Mouse (Mus musculus): Measurements from ENCODE around the gene Gabarapl1.
"Not testable (repeated sequence)": the region's sequence is repeated elsewhere in the genome, so short reads cannot be mapped to it uniquely, and the experiment has no call there.

Gene Gabarapl1

DNA sequence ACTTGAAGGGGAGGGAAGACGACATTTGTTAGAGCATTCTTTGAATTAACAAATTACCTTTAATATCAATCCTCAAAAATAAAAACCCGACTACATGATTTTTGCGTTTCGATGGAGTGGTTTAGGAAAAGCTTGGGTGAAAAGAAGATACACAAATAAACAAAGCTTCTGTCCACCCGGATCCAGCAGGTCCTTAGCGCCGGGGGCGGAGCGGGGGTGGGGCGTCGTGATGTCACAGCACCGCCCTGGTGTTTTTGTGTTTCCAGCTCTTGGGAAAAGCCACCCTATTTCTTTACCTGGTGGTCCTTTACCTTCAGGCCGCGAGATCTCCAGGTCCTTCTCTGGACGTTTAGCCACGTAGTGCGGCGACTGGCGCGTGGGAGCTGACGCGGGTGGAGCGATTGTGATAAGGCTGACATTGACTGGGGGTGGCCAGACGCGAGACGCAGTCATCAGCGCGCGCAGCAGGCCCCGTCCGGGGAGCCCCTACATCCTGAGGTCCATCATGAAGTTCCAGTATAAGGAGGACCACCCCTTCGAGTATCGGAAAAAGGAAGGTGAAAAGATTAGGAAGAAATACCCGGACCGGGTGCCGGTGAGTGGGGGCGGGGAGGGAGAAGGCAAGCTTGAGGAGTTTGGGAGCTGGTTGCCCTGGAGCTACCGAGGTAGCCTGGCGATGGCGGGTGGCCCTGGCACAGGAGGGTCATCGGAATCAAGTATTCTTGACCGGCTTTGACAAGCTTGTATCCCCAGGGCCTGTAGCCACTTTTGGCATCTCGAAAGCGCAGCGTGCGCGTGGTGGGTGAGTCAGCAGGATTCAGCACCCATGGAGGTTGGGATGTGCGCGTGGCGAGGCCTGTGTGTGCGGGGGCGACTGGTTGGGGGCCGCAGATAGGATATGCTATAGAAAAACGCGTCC, at the start of gene Gabarapl1:
Gene Gabarapl1, plus strand, starts transcription at position 219 of the 919 bp plus-strand sequence.
- peak; percentile 86 to 88 for DNase-seq

DNA sequence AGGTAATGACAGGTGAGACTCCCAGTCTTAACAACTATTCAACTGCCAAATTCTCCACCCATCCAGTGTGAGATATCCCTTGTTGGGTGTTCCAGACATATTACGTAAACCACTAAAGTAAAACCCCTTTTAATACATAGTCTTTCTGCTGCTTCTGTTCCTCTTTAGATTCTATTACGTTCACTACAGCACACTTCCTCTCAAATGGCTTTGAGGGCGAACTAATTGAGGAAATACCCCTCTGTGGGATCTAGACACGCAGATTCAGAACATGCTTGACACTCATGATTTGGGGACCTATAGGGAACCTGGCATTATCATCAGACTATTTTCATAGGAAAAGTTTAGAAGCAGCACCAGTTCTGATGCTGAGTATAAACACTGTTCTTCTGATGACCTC, 38.0 kb upstream of the Gabarapl1 start:
- no peak for DNase-seq

GRCm38 (mm10) chr6:129497345-129498218, 35.4 kb upstream of the Gabarapl1 start:
- no peak for DNase-seq

GRCm38 (mm10) chr6:129499516-129499915, 33.4 kb upstream of the Gabarapl1 start:
- DNase-seq: not testable (repeated sequence)

- no peak for DNase-seq
Measured at GRCm38 (mm10) chr6:129503471-129503870, 29.5 kb upstream of the Gabarapl1 start.

GRCm38 (mm10) chr6:129507024-129507423, 25.9 kb upstream of the Gabarapl1 start, which contains the start of gene Olr1:
TSS of gene Olr1 (minus strand) at chr6:129507165.
- DNase-seq: no peak

DNA sequence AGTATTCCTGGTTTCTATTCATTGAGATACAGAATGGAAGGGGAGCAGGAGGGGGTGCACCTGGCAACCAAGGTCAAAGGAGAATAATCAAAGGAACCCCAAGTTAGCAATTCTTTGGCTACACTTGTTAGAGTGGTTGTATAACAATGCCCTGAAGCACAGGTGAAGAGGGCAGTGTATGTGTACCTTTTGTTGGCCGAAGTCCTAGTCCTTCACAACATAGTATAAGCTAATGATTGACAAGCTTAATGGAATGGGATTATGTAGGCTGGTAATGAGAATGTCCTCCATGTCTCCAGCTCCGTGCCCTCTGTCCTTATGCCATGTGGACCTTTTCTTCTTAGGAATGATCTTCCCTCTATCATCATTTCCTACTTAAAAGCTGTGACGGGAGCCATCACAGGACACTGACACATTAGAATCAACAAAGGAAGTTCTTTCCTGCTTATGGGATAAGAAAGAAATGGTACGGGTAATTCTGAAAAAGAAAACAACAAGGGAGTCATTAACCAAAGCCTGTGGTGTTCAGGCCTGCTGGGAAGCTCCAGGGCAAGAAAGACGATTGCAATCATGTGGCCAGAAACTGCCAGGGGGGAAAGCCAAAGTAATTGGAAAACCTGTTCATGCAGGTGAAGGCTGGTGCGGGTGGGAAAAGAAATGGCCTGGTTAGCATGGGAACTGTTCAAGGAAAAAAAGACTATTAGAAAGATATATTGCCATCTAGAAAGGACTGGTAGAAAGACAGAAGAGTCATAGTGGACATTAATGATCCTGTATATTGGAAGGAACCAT, 22.6 kb upstream of the Gabarapl1 start:
- DNase-seq: no peak

- DNase-seq: no peak
Measured at GRCm38 (mm10) chr6:129512367-129512766, 20.6 kb upstream of the Gabarapl1 start, which contains the start of gene Tmem52b. TSS of gene Tmem52b (plus strand) at chr6:129512555.

GRCm38 (mm10) chr6:129512868-129513267, 20.1 kb upstream of the Gabarapl1 start:
- no peak for DNase-seq

DNA sequence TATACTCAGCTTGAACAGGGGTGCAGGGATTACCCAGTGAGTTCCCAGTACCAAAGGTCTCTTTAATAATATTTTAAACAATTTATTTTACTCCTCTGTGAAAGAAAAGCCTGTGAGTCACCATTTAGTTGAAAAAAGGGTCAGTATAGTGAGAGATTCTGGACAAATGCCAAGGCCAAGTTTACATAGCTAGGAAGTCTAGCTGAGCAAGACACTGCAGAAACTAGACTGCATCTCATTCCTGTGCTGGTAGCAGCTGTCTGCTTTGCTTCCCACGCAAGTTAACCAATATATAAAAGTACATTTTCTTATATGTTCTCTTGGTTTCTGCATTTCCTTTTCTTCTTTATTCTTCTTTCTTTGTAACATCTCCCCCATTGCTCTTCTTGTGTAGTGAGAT, 19.6 kb upstream of the Gabarapl1 start:
- no peak for DNase-seq

DNA sequence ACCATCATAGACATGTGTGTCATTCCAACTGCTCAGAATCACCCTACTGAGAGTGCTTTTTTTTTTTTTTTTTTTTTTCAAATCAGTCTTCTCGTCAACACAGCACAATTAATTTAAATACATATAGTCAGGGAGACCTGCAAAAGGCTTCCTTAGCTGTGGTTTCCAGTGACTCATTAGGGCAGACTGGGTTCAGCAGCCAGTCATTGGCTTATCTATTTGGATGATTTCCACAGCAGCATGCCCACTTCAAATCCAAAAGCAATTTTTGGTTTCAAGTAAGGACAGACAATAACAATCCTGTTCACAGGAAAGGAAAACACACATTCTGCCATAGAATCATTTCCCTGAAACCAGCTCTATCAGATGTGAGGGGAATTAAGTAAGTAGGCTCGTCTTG, 18.6 kb upstream of the Gabarapl1 start:
- DNase-seq: no peak

DNA sequence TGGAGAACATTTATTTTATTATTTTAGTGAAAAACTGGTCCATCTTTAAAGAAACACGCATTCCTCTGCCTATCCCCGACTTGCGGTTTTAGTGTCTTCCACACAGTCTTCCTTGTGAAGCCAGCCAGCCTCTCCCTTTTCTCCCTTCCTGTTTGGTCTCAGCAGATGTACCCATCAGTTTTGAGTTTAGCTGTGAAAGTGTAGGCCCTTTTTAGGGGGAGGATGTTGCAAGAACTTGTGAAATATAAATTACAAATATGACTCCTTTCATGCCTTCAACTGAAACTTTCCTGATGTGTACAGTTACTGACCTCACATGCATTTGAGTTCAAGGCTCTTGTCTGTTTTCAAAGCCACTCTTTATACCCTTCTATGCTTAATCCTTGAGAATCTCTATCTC, 17.9 kb upstream of the Gabarapl1 start:
- no peak for DNase-seq

DNA sequence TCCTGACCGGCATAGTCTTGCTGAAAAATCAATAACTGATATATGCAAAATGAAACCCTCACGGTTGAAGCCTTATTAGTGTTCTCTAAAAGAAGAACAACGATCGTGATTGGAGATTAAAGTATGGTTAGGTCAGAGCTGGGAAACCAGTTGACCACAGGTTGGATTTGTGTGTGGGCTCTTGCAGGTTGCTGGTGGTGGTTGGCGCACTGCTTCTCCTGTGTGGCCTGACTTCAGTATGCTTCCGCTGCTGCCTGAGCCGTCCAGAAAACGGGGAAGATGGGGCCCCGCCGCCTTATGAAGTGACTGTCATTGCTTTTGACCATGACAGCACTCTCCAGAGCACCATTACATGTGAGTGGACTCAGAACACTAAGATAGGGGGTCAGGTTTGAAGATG, 16.6 kb upstream of the Gabarapl1 start:
- no peak for DNase-seq

DNA sequence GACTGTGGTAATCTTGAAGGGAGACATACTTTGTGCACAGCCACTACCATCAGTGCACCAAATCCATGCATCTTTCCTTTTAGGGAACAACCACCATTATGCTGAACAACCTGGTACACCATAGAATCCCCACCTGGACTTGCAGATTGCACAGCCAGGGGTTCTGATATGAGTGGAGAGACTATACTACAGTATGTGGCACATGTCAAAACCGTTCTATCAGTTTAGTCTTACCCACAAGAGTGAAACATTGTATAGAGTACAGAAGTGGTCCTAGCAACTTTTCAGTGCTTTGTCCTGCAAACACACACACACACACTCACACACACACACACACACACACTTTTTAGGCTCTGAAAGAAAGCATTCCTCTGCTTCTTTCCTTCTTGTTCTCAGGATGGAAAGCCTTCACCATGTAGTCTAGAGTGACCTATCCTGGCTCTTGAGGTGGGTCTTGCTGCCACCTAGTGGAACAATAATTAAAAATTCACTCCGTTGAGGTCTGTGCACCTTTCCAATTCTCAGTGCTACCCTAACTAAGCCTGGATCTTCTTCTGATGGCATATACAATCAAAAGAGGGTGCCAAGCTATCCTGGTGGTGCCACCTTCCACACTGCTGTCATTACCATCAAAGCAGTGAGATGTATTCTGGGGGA, 15.1 kb upstream of the Gabarapl1 start:
- peak in 1 of 2 experiments; percentile 34 for DNase-seq

DNA sequence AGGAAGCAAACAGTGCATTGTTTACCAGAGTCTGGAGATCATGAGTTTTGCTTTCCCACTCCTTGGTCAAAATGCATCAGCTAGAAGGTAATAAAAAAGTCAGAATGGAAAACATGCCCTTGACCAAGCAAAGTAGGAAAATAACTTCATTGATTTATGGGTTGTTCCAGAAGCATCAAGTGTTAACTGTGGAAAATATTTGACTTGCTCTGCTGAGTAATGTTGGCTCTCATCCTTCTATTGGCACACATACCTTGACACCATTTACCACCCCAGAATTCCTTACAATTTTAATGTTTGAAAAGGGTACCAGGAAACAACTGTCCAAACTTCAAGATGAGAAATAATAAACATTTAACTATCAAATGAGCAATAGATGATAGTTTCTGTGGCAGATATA, 6.9 kb upstream of the Gabarapl1 start:
- DNase-seq: no peak

- DNase-seq: no peak
Measured at GRCm38 (mm10) chr6:129527416-129527815, 5.5 kb upstream of the Gabarapl1 start.

GRCm38 (mm10) chr6:129529605-129530004, 3.4 kb upstream of the Gabarapl1 start:
- no peak for DNase-seq

- no peak for DNase-seq
Measured at GRCm38 (mm10) chr6:129530261-129530660, 2.7 kb upstream of the Gabarapl1 start.

DNA sequence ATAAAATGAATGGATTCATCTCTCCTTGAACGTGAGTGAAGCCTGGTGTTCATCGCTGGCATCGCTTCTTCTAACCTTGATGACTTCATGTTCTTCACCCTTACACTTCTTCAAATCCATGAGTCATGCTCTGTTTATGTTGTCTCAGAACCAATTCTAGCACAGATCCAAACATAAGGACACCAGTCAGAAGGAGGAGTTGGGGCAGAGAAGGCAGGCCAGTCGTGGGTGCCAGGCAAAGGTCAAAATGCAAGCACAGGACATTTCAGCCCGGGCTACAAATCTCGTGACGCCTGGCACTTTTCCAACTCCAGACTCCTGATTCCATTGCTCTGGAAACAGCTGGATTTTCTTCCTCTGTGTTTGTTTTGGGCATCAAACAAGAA, 411 bp upstream of the Gabarapl1 start:
- peak; percentile 77 to 84 for DNase-seq

- no peak for DNase-seq
Measured at GRCm38 (mm10) chr6:129534057-129534456, 1.1 kb downstream of the Gabarapl1 start.

- DNase-seq: peak; percentile 24 to 28
Measured at GRCm38 (mm10) chr6:129534627-129535190, 1.7 kb downstream of the Gabarapl1 start.

DNA sequence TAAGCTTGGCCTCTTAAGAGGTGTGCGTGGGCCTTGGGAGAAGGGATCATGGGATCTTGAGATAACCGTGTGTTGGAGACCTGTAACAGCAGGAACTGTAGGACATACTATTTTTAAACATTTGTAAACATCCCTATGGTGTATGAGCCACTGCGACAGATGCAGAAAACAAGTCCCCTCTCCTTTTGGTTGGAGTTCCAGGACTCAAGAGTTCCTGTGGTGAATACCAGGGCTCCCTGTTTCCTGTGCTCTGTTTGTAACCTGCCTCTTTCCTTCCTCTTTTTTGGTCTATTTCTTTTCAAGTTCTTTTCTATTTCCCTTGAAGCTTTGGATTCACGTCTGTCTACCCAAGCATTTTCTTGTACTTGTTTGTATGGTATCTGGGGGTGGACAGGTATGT, 2.8 kb downstream of the Gabarapl1 start:
- peak in 1 of 2 experiments; percentile 20 for DNase-seq
